Mouse (Mus musculus): ENCODE measurements at regions not wholly inside any gene's neighbourhood (a gene's known extent, or its start where the extent isn't known, plus 50 kb on each side); places are given as distances from the start of the nearest gene placed in this dataset.
"Not testable (repeated sequence)": the region's sequence is repeated elsewhere in the genome, so short reads cannot be mapped to it uniquely, and the experiment has no call there.

GRCm38 (mm10) chr2:16811401-16812281 lies 455.5 kb downstream of the Plxdc2 start:
- DNase-seq (ENCODE audit: extremely low spot score, low read depth, low spot score), result not testable (repeated sequence)

- no peak for DNase-seq (ENCODE audit: extremely low spot score, low read depth, low spot score)
Measured at GRCm38 (mm10) chr2:16820442-16820841, 464.3 kb downstream of the Plxdc2 start.

GRCm38 (mm10) chr2:16824681-16825230 lies 468.7 kb downstream of the Plxdc2 start:
- DNase-seq (ENCODE audit: extremely low spot score, low read depth, low spot score), result no peak

GRCm38 (mm10) chr2:16827266-16827665 lies 471.2 kb downstream of the Plxdc2 start:
- DNase-seq (ENCODE audit: extremely low spot score, low read depth, low spot score), result no peak

GRCm38 (mm10) chr2:16835960-16836359 lies 479.9 kb downstream of the Plxdc2 start:
- no peak for DNase-seq (ENCODE audit: extremely low spot score, low read depth, low spot score)

- DNase-seq (ENCODE audit: extremely low spot score, low read depth, low spot score), result no peak
Measured at GRCm38 (mm10) chr2:16838718-16839117, 482.6 kb downstream of the Plxdc2 start.

GRCm38 (mm10) chr2:16849916-16850315 lies 493.8 kb downstream of the Plxdc2 start:
- DNase-seq (ENCODE audit: extremely low spot score, low read depth, low spot score), result no peak

- DNase-seq (ENCODE audit: extremely low spot score, low read depth, low spot score), result no peak
Measured at GRCm38 (mm10) chr2:16860056-16860455, 504.0 kb downstream of the Plxdc2 start.

- DNase-seq (ENCODE audit: extremely low spot score, low read depth, low spot score), result no peak
Measured at GRCm38 (mm10) chr2:16866163-16866852, 510.2 kb downstream of the Plxdc2 start.

GRCm38 (mm10) chr2:16892381-16892780 lies 536.3 kb downstream of the Plxdc2 start:
- DNase-seq (ENCODE audit: extremely low spot score, low read depth, low spot score), result not testable (repeated sequence)

GRCm38 (mm10) chr2:16909246-16910038 lies 553.3 kb downstream of the Plxdc2 start:
- no peak for DNase-seq (ENCODE audit: extremely low spot score, low read depth, low spot score)

GRCm38 (mm10) chr2:16914633-16915032 lies 558.5 kb downstream of the Plxdc2 start:
- peak; percentile 3 for DNase-seq (ENCODE audit: extremely low spot score, low read depth, low spot score)

- DNase-seq (ENCODE audit: extremely low spot score, low read depth, low spot score), result no peak
Measured at GRCm38 (mm10) chr2:16929974-16930373, 573.9 kb downstream of the Plxdc2 start.

- DNase-seq (ENCODE audit: extremely low spot score, low read depth, low spot score), result no peak
Measured at GRCm38 (mm10) chr2:16959432-16959831, 603.3 kb downstream of the Plxdc2 start.

GRCm38 (mm10) chr2:16977380-16977779 lies 621.3 kb downstream of the Plxdc2 start:
- no peak for DNase-seq (ENCODE audit: extremely low spot score, low read depth, low spot score)

- no peak for DNase-seq (ENCODE audit: extremely low spot score, low read depth, low spot score)
Measured at GRCm38 (mm10) chr2:16982823-16983222, 626.7 kb downstream of the Plxdc2 start.

GRCm38 (mm10) chr2:16983583-16984221 lies 627.6 kb downstream of the Plxdc2 start:
- DNase-seq (ENCODE audit: extremely low spot score, low read depth, low spot score), result no peak

Measured in hindlimb bud, embryonic 11.5 days (tissue).